In the genomic region with DNA sequence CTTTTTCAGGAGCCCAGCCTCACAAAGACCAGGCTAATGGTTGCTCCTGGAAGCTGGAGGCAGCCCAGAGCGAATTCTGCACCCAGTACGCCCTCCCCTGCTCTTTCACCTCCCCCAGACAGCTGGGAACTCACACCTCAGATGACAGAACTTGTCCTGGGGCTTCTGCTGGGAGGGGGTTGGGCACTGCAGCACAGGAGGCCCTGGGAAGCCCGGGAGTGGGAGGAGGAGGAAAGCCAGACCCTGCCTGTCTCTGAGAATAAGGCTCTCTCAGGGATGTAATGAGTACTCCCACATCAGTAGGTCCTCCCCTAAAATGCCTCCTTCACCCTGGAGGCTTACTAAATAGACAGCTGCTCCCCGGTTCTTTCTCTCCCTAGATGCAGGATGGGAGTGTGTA, we compare ENCODE assay signal across 7 mouse cellular contexts. TPM values are rescaled to one million over a fixed set of nuclear protein-coding genes. Genes with fewer than 3 reads are reported as not detected.
DNase-seq lines count a peak whose midpoint lies in the region; ATAC-seq lines count a peak whose summit lies in the region.

No protein-coding gene starts in this region.

- WGBS in kidney, embryonic 16.5 days: 16% methylated on average over 4 of the region's 4 CpGs
- WGBS in intestine, embryonic 16.5 days: 20% methylated on average over 4 of the region's 4 CpGs

- ATAC-seq in kidney, embryonic 16.5 days (ENCODE audit: low FRiP score, low TSS enrichment): peak; percentile 69
- peak; percentile 15; the same call in 1 of the 2 replicates for ATAC-seq in intestine, embryonic 16.5 days

- no peak overlapping the region for H3K4me2 ChIP-seq in kidney, embryonic 16.5 days (replicated peaks; ENCODE audit: low read depth, low read length)
- H3K4me2 ChIP-seq in intestine, embryonic 16.5 days (ENCODE audit: low read depth, low read length): no peak overlapping the region

- H3K4me3 ChIP-seq in kidney, embryonic 16.5 days (ENCODE audit: low read length): no peak overlapping the region
- H3K4me3 ChIP-seq in intestine, embryonic 16.5 days (ENCODE audit: low read length): no peak overlapping the region

- DNase-seq in kidney, adult 11 months: no peak
- DNase-seq in CD4-positive helper T cell, adult 2 months (ENCODE audit: low read depth, low spot score): peak; percentile 2
- peak; percentile 38 for DNase-seq in ZHBTc4 (ENCODE audit: low read depth, low spot score)
- no peak for DNase-seq in thymus, adult 18-20 months
- DNase-seq in spleen, postnatal 10 days (ENCODE audit: low spot score in 2 of 2): no peak

- H3K27ac ChIP-seq in kidney, embryonic 16.5 days (ENCODE audit: low read length): peak overlapping the region; percentile 97
- peak overlapping the region; percentile 73 for H3K27ac ChIP-seq in intestine, embryonic 16.5 days (ENCODE audit: low read length)

- peaks cover 37% of the 10 kb centered on the region for H3K4me1 ChIP-seq in kidney, embryonic 16.5 days (ENCODE audit: insufficient read depth, low read length)
- H3K4me1 ChIP-seq in intestine, embryonic 16.5 days (ENCODE audit: control insufficient read depth, insufficient read depth, low read length): peaks cover 38% of the 10 kb centered on the region

- peak overlapping the region; percentile 13; the same call in 1 of the 2 replicates for H3K9ac ChIP-seq in kidney, embryonic 16.5 days (replicated peaks; ENCODE audit: low read length)
- H3K9ac ChIP-seq in intestine, embryonic 16.5 days (ENCODE audit: low read depth, low read length): peak overlapping the region; percentile 45

- H3K36me3 ChIP-seq in kidney, embryonic 16.5 days (ENCODE audit: insufficient read depth, low read length): peaks cover 14% of the 10 kb centered on the region; the same call in 1 of the 2 replicates
- H3K36me3 ChIP-seq in intestine, embryonic 16.5 days (ENCODE audit: control insufficient read depth, insufficient read depth, low read length): no peaks in the 10 kb centered on the region

- H3K9me3 ChIP-seq in kidney, embryonic 16.5 days (ENCODE audit: low read length): no peaks in the 10 kb centered on the region
- no peaks in the 10 kb centered on the region for H3K9me3 ChIP-seq in intestine, embryonic 16.5 days (ENCODE audit: control insufficient read depth, low read length)

- no peaks in the 10 kb centered on the region for H3K27me3 ChIP-seq in kidney, embryonic 16.5 days (ENCODE audit: insufficient read depth, low read length)
- H3K27me3 ChIP-seq in intestine, embryonic 16.5 days (replicated peaks; ENCODE audit: control insufficient read depth, insufficient read depth, low read length): no peaks in the 10 kb centered on the region

RNA-seq across cellular contexts. Expression of gene Vamp2, which starts 1.2 kb away (rescaled TPM):
- 81.5 and 114 TPM in 2 replicates for polyA plus RNA-seq in kidney, embryonic 16.5 days (2015; fragmentation: Nextera tagmentation; extraction: Ambion mirVana)
- 65.8 TPM in 2 replicates for polyA plus RNA-seq in intestine, embryonic 16.5 days (2015; fragmentation: Nextera tagmentation; extraction: Ambion mirVana)

RNA-seq across cellular contexts. Expression of gene Per1, which starts 7.9 kb away (rescaled TPM):
- 11.4 and 15.6 TPM in 2 replicates for polyA plus RNA-seq in kidney, embryonic 16.5 days (2015; fragmentation: Nextera tagmentation; extraction: Ambion mirVana)
- 13.6 and 13.7 TPM in 2 replicates for polyA plus RNA-seq in intestine, embryonic 16.5 days (2015; fragmentation: Nextera tagmentation; extraction: Ambion mirVana)

RNA-seq across cellular contexts. Expression of gene Tmem107, which starts 16.5 kb away (rescaled TPM):
- 61.0 and 68.1 TPM in 2 replicates for polyA plus RNA-seq in kidney, embryonic 16.5 days (2015; fragmentation: Nextera tagmentation; extraction: Ambion mirVana)
- polyA plus RNA-seq in intestine, embryonic 16.5 days (2015; fragmentation: Nextera tagmentation; extraction: Ambion mirVana): 38.6 and 44.8 TPM in 2 replicates

RNA-seq across cellular contexts. Expression of gene Borcs6, which starts 27.6 kb away (rescaled TPM):
- polyA plus RNA-seq in kidney, embryonic 16.5 days (2015; fragmentation: Nextera tagmentation; extraction: Ambion mirVana): 8.0 and 9.1 TPM in 2 replicates
- polyA plus RNA-seq in intestine, embryonic 16.5 days (2015; fragmentation: Nextera tagmentation; extraction: Ambion mirVana): 8.0 and 8.6 TPM in 2 replicates

RNA-seq across cellular contexts. Expression of gene Hes7, which starts 33.1 kb away (rescaled TPM):
- 0.39 and 0.51 TPM in 2 replicates for polyA plus RNA-seq in kidney, embryonic 16.5 days (2015; fragmentation: Nextera tagmentation; extraction: Ambion mirVana)
- 0.29 and 0.33 TPM in 2 replicates for polyA plus RNA-seq in intestine, embryonic 16.5 days (2015; fragmentation: Nextera tagmentation; extraction: Ambion mirVana)

Comparison
In these comparisons a context has a peak if more than half of its experiments do, and no peak if none do; other contexts are left out.
1. DNase-seq: peak in CD4-positive helper T cell, adult 2 months (single experiment) and ZHBTc4 (single experiment); none in kidney, adult 11 months (single experiment), thymus, adult 18-20 months (0 of 2) and spleen, postnatal 10 days (0 of 2).